In genomic region chr3:136679903-136680491, GRCm38 (mm10) we compare ENCODE assay signal across 17 mouse cellular contexts.
"Had no signal": no experiment of that assay in that cellular context is flagged by ENCODE, and none has a peak within 500 bp of the region (broad histone marks: within the 10 kb centered on the region; RNA-seq: fewer than 3 reads in every experiment).

No protein-coding gene starts in this region.

- H3K27me3 ChIP-seq: lung, embryonic 15.5 days; megakaryocyte, embryonic 14.5 days; midbrain, embryonic 13.5 days; midbrain, embryonic 15.5 days; neural tube, embryonic 12.5 days; stomach, embryonic 15.5 days had no signal

- H3K27ac ChIP-seq: lung, embryonic 15.5 days; macrophage; midbrain, embryonic 13.5 days; midbrain, embryonic 15.5 days; neural tube, embryonic 12.5 days; stomach, embryonic 15.5 days; stomach, postnatal 0 days had no signal

- H3K9ac ChIP-seq: lung, embryonic 15.5 days; midbrain, embryonic 13.5 days; midbrain, embryonic 15.5 days; neural tube, embryonic 12.5 days; stomach, embryonic 15.5 days had no signal

- DNase-seq: lung, adult 2 months; lung, postnatal 14 days; lung, postnatal 36 days; right cerebral cortex, postnatal 14 days; thymus, adult 2 months; thymus, postnatal 25 days; thymus, postnatal 4 days had no signal

- H3K9me3 ChIP-seq: lung, embryonic 15.5 days; megakaryocyte, embryonic 14.5 days; midbrain, embryonic 13.5 days; midbrain, embryonic 15.5 days; neural tube, embryonic 12.5 days; stomach, embryonic 15.5 days had no signal

- H3K4me3 ChIP-seq: lung, embryonic 15.5 days; megakaryocyte, embryonic 14.5 days; midbrain, embryonic 13.5 days; midbrain, embryonic 15.5 days; neural tube, embryonic 12.5 days; stomach, embryonic 15.5 days had no signal

- H3K36me3 ChIP-seq: lung, embryonic 15.5 days; midbrain, embryonic 13.5 days; midbrain, embryonic 15.5 days; neural tube, embryonic 12.5 days; stomach, embryonic 15.5 days had no signal

- H3K4me2 ChIP-seq: lung, embryonic 15.5 days; midbrain, embryonic 11.5 days; midbrain, embryonic 13.5 days; midbrain, embryonic 15.5 days; neural tube, embryonic 12.5 days; stomach, embryonic 15.5 days had no signal

- ATAC-seq: lung, postnatal 0 days; midbrain, embryonic 13.5 days; midbrain, embryonic 15.5 days had no signal
